Mouse (Mus musculus) E14TG2a.4 (cell line): Measurements from ENCODE around the gene Mbd4.

Source experiments
- CTCF ChIP-seq: conservative IDR thresholded peaks from 2 replicates; pipeline ENCODE4 v1.5.1; 2014; ENCODE audit warnings: low read length
- NANOG ChIP-seq: IDR thresholded peaks from 2 replicates; pipeline ENCODE4 v1.6.1; 2014; ENCODE audit warnings: borderline replicate concordance, low read length, mixed read lengths

DNA sequence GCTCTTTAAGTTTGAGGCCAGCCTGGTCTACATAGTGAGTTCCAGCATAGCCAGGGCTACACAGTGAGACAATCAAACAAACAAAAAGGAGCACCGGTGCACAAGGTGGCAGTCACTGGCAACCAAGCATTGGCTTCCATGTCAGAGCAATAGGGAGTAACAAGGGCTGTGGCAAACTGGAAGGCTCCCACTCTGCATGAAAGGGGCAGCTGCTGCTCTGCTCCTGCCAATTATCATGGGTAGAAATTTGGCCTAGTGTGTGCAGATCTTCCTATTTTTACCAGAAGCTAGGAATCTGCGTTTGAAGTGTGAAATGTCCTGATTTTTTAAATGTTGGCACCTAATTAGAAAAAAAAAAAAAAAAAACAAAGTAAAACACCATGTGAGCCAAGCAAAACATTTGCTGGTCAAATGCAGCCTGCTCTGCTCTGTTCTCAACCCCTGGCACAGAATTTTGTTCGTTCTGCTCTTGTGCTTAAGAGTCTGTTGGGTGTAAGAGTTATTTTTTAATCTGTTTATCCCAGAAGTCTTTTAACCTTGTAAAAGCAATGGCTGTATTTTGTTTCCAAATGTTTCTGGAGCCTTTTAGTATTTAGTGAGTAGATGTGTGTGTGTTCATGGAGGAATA is 2.7 kb upstream of the Mbd4 start:
- no peak for TF ChIP-seq CTCF
- no peak for TF ChIP-seq NANOG
